Mouse (Mus musculus) monocyte, adult 5-6 weeks (primary cell): ENCODE data around the gene Timm17b. TPM values are rescaled to one million over a fixed set of nuclear protein-coding genes. Genes with fewer than 3 reads are reported as not detected.
"Not testable (repeated sequence)": the region's sequence is repeated elsewhere in the genome, so short reads cannot be mapped to it uniquely, and the experiment has no call there.

Experiments used
- ATAC-seq: fragments of 153-309, 156-312 bp; replicated peaks from 2 replicates; pipeline ENCODE4 v1.8.0; 2017; ENCODE audit warnings: mild to moderate bottlenecking; ENCODE audit not compliant: low TSS enrichment, insufficient number of reproducible peaks, severe bottlenecking, poor library complexity, low FRiP score
- total RNA-seq: library from RNA; stranded (forward); fragments of 200-1000, 200-491, 200-594 nt; gene quantifications from 3 replicates; pipeline ENCODE4 v1.2.3, GENCODE M21; 2017

Timm17b gene
- 12.0 to 33.0 TPM (median 21.2 TPM) in 3 replicates for total RNA-seq

GRCm38 (mm10) chrX:7898880-7899874 lies at the start of gene Timm17b, which contains the start of gene Pqbp1:
TSS of gene Timm17b (plus strand) at chrX:7899357.
TSS of gene Pqbp1 (minus strand) at chrX:7899269.
- peak; percentile 94 for ATAC-seq

GRCm38 (mm10) chrX:7854578-7854977 lies 44.6 kb upstream of the Timm17b start:
- peak; percentile 63; the same call in 1 of the 2 replicates for ATAC-seq

- no peak for ATAC-seq
Measured at GRCm38 (mm10) chrX:7859191-7859753, 39.9 kb upstream of the Timm17b start.

- no peak for ATAC-seq
Measured at GRCm38 (mm10) chrX:7863181-7863580, 36.0 kb upstream of the Timm17b start.

GRCm38 (mm10) chrX:7864551-7864950 lies 34.6 kb upstream of the Timm17b start:
- no peak for ATAC-seq

GRCm38 (mm10) chrX:7865343-7865742 lies 33.8 kb upstream of the Timm17b start:
- no peak for ATAC-seq

- no peak for ATAC-seq
Measured at GRCm38 (mm10) chrX:7865786-7866185, 33.4 kb upstream of the Timm17b start.

- no peak for ATAC-seq
Measured at GRCm38 (mm10) chrX:7867141-7867540, 32.0 kb upstream of the Timm17b start.

GRCm38 (mm10) chrX:7868506-7868905 lies 30.7 kb upstream of the Timm17b start:
- no peak for ATAC-seq

- no peak for ATAC-seq
Measured at GRCm38 (mm10) chrX:7869826-7870225, 29.3 kb upstream of the Timm17b start.

GRCm38 (mm10) chrX:7878007-7878419 lies 21.1 kb upstream of the Timm17b start, which contains the start of gene Pim2:
TSS of gene Pim2 (plus strand) at chrX:7878262.
- peak; percentile 88 for ATAC-seq

GRCm38 (mm10) chrX:7878495-7878894 lies 20.7 kb upstream of the Timm17b start:
- no peak for ATAC-seq

- ATAC-seq = peak; percentile 62
Measured at GRCm38 (mm10) chrX:7879819-7880218, 19.3 kb upstream of the Timm17b start.

GRCm38 (mm10) chrX:7883841-7884567 lies 15.2 kb upstream of the Timm17b start, which contains the start of gene Slc35a2:
TSS of gene Slc35a2 (plus strand) at chrX:7884028.
- peak; percentile 91 for ATAC-seq

GRCm38 (mm10) chrX:7898211-7898610 lies 946 bp upstream of the Timm17b start:
- no peak for ATAC-seq

- no peak for ATAC-seq
Measured at GRCm38 (mm10) chrX:7904441-7904840, 5.3 kb downstream of the Timm17b start.

- ATAC-seq = no peak
Measured at GRCm38 (mm10) chrX:7907735-7908134, 8.6 kb downstream of the Timm17b start, which contains the start of gene Gm10491. TSS of gene Gm10491 (minus strand) at chrX:7907835.

GRCm38 (mm10) chrX:7909242-7909641 lies 10.1 kb downstream of the Timm17b start, which contains the start of gene Gm10490:
TSS of gene Gm10490 (plus strand) at chrX:7909542.
- ATAC-seq = not testable (repeated sequence)

GRCm38 (mm10) chrX:7910473-7910872 lies 11.3 kb downstream of the Timm17b start:
- ATAC-seq = no peak
